Mouse (Mus musculus) hindbrain, embryonic 16.5 days (tissue): Measurements from ENCODE around the gene Doc2g. TPM values are rescaled to one million over a fixed set of nuclear protein-coding genes. Genes with fewer than 3 reads are reported as not detected.

Experiments used
- ATAC-seq: fragments of 200-750 bp; cut with Nextera tagmentation; 2 replicates; pipeline ENCODE4 v1.8.0; 2017; ENCODE audit warnings: moderate TSS enrichment, moderate library complexity
- H3K27ac ChIP-seq: fragments of 300-500 bp; sonication (generic); 2 replicates; pipeline ENCODE4 v1.5.1; 2014; ENCODE audit warnings: low read depth, mild to moderate bottlenecking, control low read depth, low read length, moderate library complexity
- H3K27me3 ChIP-seq: fragments of 300-500 bp; sonication (generic); replicated peaks from 2 replicates; pipeline ENCODE4 v1.6.1; 2014; ENCODE audit warnings: low read length; ENCODE audit not compliant: control insufficient read depth, insufficient read depth
- H3K36me3 ChIP-seq: fragments of 300-500 bp; sonication (generic); 2 replicates; pipeline ENCODE4 v1.6.1; 2014; ENCODE audit warnings: mild to moderate bottlenecking, low read length, moderate library complexity, mixed read lengths; ENCODE audit not compliant: control insufficient read depth, insufficient read depth
- H3K4me1 ChIP-seq: fragments of 300-500 bp; sonication (generic); 2 replicates; pipeline ENCODE4 v1.6.1; 2014; ENCODE audit warnings: low read depth, low read length; ENCODE audit not compliant: control insufficient read depth, insufficient read depth
- H3K4me2 ChIP-seq: fragments of 300-500 bp; sonication (generic); 2 replicates; pipeline ENCODE4 v1.6.1; 2014; ENCODE audit warnings: mild to moderate bottlenecking, low read length, control low read depth, moderate library complexity
- H3K4me3 ChIP-seq: fragments of 300-500 bp; sonication (generic); 2 replicates; pipeline ENCODE4 v1.5.1; 2014; ENCODE audit warnings: mild to moderate bottlenecking, low read length, control low read depth, moderate library complexity
- H3K9ac ChIP-seq: fragments of 300-500 bp; sonication (generic); 2 replicates; pipeline ENCODE4 v1.6.1; 2014; ENCODE audit warnings: low read depth, mild to moderate bottlenecking, control low read depth, low read length, moderate library complexity
- H3K9me3 ChIP-seq: fragments of 300-500 bp; sonication (generic); 2 replicates; pipeline ENCODE4 v1.6.1; 2014; ENCODE audit warnings: mild to moderate bottlenecking, low read length, moderate library complexity; ENCODE audit not compliant: control insufficient read depth
- WGBS: fragments of 180-500 bp; shearing (Covaris S2); extraction: QIAGEN DNeasy Blood & Tissue Kit; methylation state at CpG from one replicate; pipeline ENCODE4 v1.1.7; 2014; 5-methylcytosine and 5-hydroxymethylcytosine counted together
- polyA plus RNA-seq: library from polyadenylated mRNA; unstranded; fragments of >200 nt; fragmentation: Nextera tagmentation; extraction: Ambion mirVana; gene quantifications from 2 replicates; pipeline ENCODE4 v1.2.1, GENCODE M21; 2015

Gene Doc2g
- polyA plus RNA-seq, 1 experiment from 2014 or later, result 4.9 TPM

DNA sequence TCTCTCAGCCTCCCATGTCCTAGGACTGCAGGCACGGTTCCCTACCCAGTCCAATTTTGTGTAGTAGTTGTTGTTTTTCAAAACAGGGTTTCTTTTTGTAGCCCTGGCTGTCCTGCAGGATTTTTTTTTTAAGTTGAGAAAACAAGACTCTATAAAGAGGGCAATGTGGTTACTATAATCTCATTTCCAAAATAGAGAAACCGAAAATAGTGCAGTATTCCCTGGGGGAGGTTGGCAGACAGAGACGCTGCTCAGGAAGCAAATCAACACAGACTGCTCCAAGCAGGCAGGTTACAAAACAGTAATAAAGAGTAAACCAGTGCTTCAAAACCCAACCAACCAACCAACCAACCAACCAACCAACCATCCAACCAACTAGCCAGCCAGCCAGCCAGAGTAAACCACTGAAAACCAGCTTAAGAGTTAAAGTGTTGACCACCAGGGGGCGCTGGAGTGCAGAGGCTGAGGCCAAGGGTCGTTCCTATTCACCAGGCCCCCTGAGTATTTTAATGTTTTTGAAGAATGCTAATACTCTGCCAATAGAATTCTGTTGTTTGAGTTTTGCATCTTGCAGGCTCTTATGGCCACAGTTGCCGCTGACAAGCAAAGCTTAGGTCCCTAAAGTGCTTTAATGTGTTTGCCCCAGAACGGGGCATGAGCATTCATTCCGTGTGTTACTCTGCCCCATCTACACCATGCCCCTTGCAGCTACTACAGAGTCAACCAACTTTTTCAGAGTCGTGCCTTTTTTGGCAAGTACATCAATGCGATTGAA, 48.8 kb downstream of the Doc2g start:
- Histone ChIP-seq H3K4me1 (no peaks in the 10 kb centered on the region), H3K9me3 (no peaks in the 10 kb centered on the region), H3K9ac (no peak overlapping the region), H3K27me3 (no peaks in the 10 kb centered on the region), H3K4me3 (no peak overlapping the region), H3K4me2 (no peak overlapping the region), H3K27ac (no peak overlapping the region), H3K36me3 (no peaks in the 10 kb centered on the region)
- ATAC-seq, result no peak
- 51% methylated on average over 10 of the region's 10 CpGs for WGBS

DNA sequence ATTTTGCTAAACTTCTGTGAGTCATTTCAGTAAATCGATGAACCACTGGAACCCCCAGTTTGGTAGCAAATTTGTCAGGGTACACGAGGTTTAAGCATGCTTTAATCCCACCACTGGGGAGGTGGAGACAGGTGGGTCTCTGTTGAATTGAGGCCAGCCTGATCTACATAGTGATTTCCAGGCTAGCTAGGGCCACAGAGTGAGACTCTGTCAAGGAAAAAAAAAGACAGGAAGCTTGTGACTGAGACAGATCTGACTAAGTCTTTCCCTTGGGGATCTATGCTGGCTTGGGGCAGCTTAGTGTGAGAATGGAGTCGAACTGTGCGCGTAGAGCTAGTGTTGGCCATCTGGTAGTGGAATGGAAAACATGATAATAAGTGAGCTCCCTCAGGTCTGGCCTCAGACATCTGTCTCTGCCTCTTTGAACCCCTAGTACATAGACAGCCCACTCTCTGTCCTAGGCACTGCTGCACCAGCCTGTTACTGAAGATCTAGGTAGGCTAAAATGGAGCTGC, 49.5 kb downstream of the Doc2g start:
- Histone ChIP-seq H3K4me2 (no peak overlapping the region), H3K27ac (no peak overlapping the region), H3K9ac (no peak overlapping the region), H3K36me3 (no peaks in the 10 kb centered on the region), H3K9me3 (no peaks in the 10 kb centered on the region), H3K4me3 (no peak overlapping the region), H3K4me1 (no peaks in the 10 kb centered on the region), H3K27me3 (no peaks in the 10 kb centered on the region)
- ATAC-seq, result no peak
- WGBS, result 64% methylated on average over 5 of the region's 5 CpGs

DNA sequence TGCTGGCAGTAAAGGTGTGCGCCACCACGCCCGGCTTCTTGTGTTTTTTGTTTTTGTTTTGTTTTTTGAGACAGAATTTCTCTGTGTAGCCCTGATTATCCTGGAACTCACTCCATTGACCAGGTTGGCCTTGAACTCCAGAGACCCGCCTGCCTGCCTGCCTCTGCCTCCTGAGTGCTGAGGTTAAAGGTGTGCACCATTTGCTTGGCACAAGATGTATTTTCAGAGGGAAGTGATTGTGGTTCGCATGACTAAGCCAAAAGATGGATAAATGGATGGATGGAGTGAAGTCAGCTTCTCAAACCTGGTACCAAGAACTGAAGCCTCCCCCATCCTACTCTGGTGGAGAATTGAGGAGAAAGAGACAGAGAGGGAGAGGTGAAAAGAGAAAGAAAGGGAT, 51.5 kb downstream of the Doc2g start:
- H3K27me3 ChIP-seq, result no peaks in the 10 kb centered on the region
- H3K4me2 ChIP-seq, result no peak overlapping the region
- H3K36me3 ChIP-seq, result no peaks in the 10 kb centered on the region
- no peak overlapping the region for H3K4me3 ChIP-seq
- 86% methylated on average over 5 of the region's 5 CpGs for WGBS
- no peaks in the 10 kb centered on the region for H3K4me1 ChIP-seq
- no peak for ATAC-seq
- no peaks in the 10 kb centered on the region for H3K9me3 ChIP-seq
- no peak overlapping the region for H3K9ac ChIP-seq
- no peak overlapping the region for H3K27ac ChIP-seq

DNA sequence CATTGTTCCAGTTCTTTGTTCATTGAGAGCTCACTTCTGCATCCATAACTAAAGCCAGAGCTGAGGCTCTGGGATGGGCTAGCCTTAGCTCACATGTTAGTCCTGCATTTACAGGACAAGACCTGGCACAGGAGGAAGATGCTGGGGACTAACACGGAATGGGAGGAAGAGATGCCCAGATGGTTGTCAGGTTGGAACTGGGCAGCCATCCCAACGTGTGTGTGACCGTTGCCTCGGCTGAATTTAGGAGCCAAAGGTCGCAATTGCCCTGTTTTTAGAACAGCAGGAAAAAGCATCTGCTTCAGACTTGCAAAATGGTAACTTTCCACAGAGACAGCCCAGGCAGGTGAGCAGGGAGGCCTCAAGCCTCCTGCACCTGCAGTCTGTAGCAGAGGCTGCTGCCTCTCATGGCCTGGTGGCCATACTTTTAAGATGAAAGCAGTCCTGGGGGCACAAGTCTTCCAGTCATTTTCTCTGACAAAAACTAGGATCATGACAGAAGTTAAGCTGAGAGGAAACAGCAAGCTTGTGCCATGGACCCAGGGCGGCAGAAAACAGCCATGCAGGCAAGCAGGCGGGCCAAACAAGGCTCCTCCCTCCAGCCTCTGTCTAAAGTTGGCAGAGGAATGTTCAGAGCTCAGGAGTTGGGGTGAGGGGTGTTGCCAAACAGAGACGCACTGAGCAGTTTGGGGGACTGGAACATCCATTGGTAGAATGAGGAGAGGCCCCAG, 52.3 kb downstream of the Doc2g start:
- H3K4me1 ChIP-seq, result no peaks in the 10 kb centered on the region
- 73% methylated on average over 8 of the region's 8 CpGs for WGBS
- no peak overlapping the region for H3K4me3 ChIP-seq
- H3K4me2 ChIP-seq, result no peak overlapping the region
- no peaks in the 10 kb centered on the region for H3K36me3 ChIP-seq
- H3K27ac ChIP-seq, result no peak overlapping the region
- no peaks in the 10 kb centered on the region for H3K9me3 ChIP-seq
- no peak overlapping the region for H3K9ac ChIP-seq
- H3K27me3 ChIP-seq, result no peaks in the 10 kb centered on the region
- no peak for ATAC-seq

DNA sequence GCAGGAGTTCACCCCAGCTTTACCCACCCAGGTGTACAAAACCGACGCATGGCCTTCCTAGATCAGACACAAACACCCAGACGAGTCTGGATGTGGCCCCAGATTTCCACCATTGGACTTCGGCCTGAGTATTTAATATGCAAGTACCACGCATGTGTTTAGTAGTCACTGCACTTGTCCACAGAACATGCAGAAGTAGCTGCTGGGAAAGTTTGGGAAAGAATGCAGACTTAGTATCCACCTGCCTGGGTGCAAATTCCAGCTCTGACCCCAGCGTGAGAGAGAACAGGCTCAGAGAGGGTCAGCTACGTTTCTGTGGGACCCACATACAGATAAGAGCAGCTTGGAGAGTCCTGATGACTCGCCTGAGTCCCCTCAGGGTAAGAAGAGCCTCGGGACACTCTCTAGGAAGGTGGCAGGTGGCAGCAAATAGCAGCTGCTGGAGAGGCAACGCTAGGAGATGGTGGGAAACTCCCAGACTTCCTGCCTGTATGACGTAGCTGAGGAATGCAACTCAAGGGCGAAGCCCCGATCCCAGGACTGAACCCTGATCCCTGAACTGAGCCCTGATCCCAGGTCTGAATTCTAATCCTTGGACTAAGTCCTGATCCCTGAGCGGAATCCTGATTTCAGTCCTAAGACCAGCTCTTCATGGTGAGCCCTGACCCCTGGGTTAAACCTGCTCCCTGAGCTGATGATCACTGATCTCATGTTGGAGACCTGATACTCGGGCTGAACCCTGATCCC, 53.0 kb downstream of the Doc2g start:
- ATAC-seq, result no peak

More for the DNA sequence above, 53.0 kb downstream of the Doc2g start:
- Histone ChIP-seq H3K27me3 (no peaks in the 10 kb centered on the region), H3K4me2 (no peak overlapping the region), H3K27ac (no peak overlapping the region), H3K9me3 (no peaks in the 10 kb centered on the region), H3K4me1 (no peaks in the 10 kb centered on the region), H3K9ac (no peak overlapping the region), H3K4me3 (no peak overlapping the region), H3K36me3 (no peaks in the 10 kb centered on the region)
- WGBS, result 62% methylated on average over 15 of the region's 15 CpGs

Other genes with a start within 250 kb of the Doc2g start
- 32.4 and 41.3 TPM in 2 replicates for gene Kmt5b, start 235.9 kb upstream of the Doc2g start, polyA plus RNA-seq
- gene Chka, start 151.5 kb upstream of the Doc2g start, polyA plus RNA-seq, result 56.1 and 56.3 TPM in 2 replicates
- gene Tcirg1, start 96.2 kb upstream of the Doc2g start, polyA plus RNA-seq, result 18.9 and 21.2 TPM in 2 replicates
- 307 and 320 TPM in 2 replicates for gene Ndufs8, start 90.5 kb upstream of the Doc2g start, polyA plus RNA-seq
- gene Aldh3b1, start 73.5 kb upstream of the Doc2g start, polyA plus RNA-seq, result 2.2 and 3.1 TPM in 2 replicates
- 12.4 and 14.1 TPM in 2 replicates for gene Unc93b1, start 68.1 kb upstream of the Doc2g start, polyA plus RNA-seq
- not detected in 2 replicates for gene Aldh3b3, start 44.7 kb upstream of the Doc2g start, polyA plus RNA-seq
- gene Aldh3b2, start 31.0 kb upstream of the Doc2g start, polyA plus RNA-seq, result 0.44 and 0.66 TPM in 2 replicates
- gene Acy3, start 16.7 kb upstream of the Doc2g start, polyA plus RNA-seq, result 2.9 and 3.1 TPM in 2 replicates
- 0.67 and 0.89 TPM in 2 replicates for gene Tbx10, start 10.6 kb upstream of the Doc2g start, polyA plus RNA-seq
- 22.6 and 25.5 TPM in 2 replicates for gene Nudt8, start 2.7 kb upstream of the Doc2g start, polyA plus RNA-seq
- 3.5 and 4.3 TPM in 2 replicates for gene Gm49405, start 2.7 kb upstream of the Doc2g start, polyA plus RNA-seq
- 265 and 277 TPM in 2 replicates for gene Ndufv1, start 9.5 kb downstream of the Doc2g start, polyA plus RNA-seq
- 569 and 604 TPM in 2 replicates for gene Gstp1, start 34.7 kb downstream of the Doc2g start, polyA plus RNA-seq
- 2.5 and 2.6 TPM in 2 replicates for gene Gstp2, start 42.7 kb downstream of the Doc2g start, polyA plus RNA-seq
- 0.26 TPM in 1 of 2 replicates, not detected in the other for gene Gstp3, start 56.3 kb downstream of the Doc2g start, polyA plus RNA-seq
- not detected in 2 replicates for gene Cabp2, start 78.3 kb downstream of the Doc2g start, polyA plus RNA-seq
- gene Cdk2ap2, start 93.9 kb downstream of the Doc2g start, polyA plus RNA-seq, result 85.4 and 86.4 TPM in 2 replicates
- 87.3 and 91.9 TPM in 2 replicates for gene Pitpnm1, start 96.7 kb downstream of the Doc2g start, polyA plus RNA-seq
- gene Aip, start 122.5 kb downstream of the Doc2g start, polyA plus RNA-seq, result 109 and 113 TPM in 2 replicates
- not detected in 2 replicates for gene Gpr152, start 136.5 kb downstream of the Doc2g start, polyA plus RNA-seq
- gene Cabp4, start 140.7 kb downstream of the Doc2g start, polyA plus RNA-seq, result 0.24 and 0.29 TPM in 2 replicates
- 116 and 122 TPM in 2 replicates for gene Coro1b, start 145.3 kb downstream of the Doc2g start, polyA plus RNA-seq
- gene Ptprcap, start 150.3 kb downstream of the Doc2g start, polyA plus RNA-seq, result 0.41 and 0.63 TPM in 2 replicates
- gene Rps6kb2, start 160.0 kb downstream of the Doc2g start, polyA plus RNA-seq, result 54.1 and 57.0 TPM in 2 replicates
- gene Carns1, start 172.2 kb downstream of the Doc2g start, polyA plus RNA-seq, result 6.5 and 7.9 TPM in 2 replicates
- 0.54 and 1.1 TPM in 2 replicates for gene Tbc1d10c, start 188.0 kb downstream of the Doc2g start, polyA plus RNA-seq
- 604 and 614 TPM in 2 replicates for gene Ppp1ca, start 188.8 kb downstream of the Doc2g start, polyA plus RNA-seq
- 25.0 and 26.5 TPM in 2 replicates for gene Rad9a, start 198.3 kb downstream of the Doc2g start, polyA plus RNA-seq
- gene Clcf1, start 210.9 kb downstream of the Doc2g start, polyA plus RNA-seq, result 1.0 and 1.1 TPM in 2 replicates
- not detected in 2 replicates for gene AC109138.7, start 211.0 kb downstream of the Doc2g start, polyA plus RNA-seq
- gene Pold4, start 228.6 kb downstream of the Doc2g start, polyA plus RNA-seq, result 21.3 and 24.0 TPM in 2 replicates